Mouse (Mus musculus) midbrain, embryonic 11.5 days (tissue): ENCODE results near the gene Tbc1d7. TPM values are rescaled to one million over a fixed set of nuclear protein-coding genes. Genes with fewer than 3 reads are reported as not detected.

Experiments
- ATAC-seq: fragments of 200-750 bp; cut with Nextera tagmentation; 2 replicates; pipeline ENCODE4 v1.8.0; 2017; ENCODE audit warnings: moderate TSS enrichment, moderate library complexity; ENCODE audit not compliant: low FRiP score
- DNase-seq: peaks from one replicate; pipeline ENCODE4 v3.0.0; 2015; ENCODE audit warnings: low spot score; ENCODE audit errors: missing footprints
- H3K27ac ChIP-seq: fragments of 300-500 bp; sonication (generic); 2 replicates; pipeline ENCODE4 v1.5.1; 2014; ENCODE audit warnings: low read depth, low read length
- H3K27me3 ChIP-seq: fragments of 300-500 bp; sonication (generic); 2 replicates; pipeline ENCODE4 v1.6.1; 2014; ENCODE audit warnings: mild to moderate bottlenecking, low read length, moderate library complexity, mixed read lengths; ENCODE audit not compliant: control insufficient read depth, insufficient read depth
- H3K36me3 ChIP-seq: fragments of 300-500 bp; sonication (generic); 2 replicates; pipeline ENCODE4 v1.6.1; 2014; ENCODE audit warnings: mild to moderate bottlenecking, low read length, moderate library complexity, mixed read lengths; ENCODE audit not compliant: control insufficient read depth, insufficient read depth
- H3K4me1 ChIP-seq: fragments of 300-500 bp; sonication (generic); 2 replicates; pipeline ENCODE4 v1.6.1; 2014; ENCODE audit warnings: low read length; ENCODE audit not compliant: control insufficient read depth, insufficient read depth
- H3K4me2 ChIP-seq: fragments of 300-500 bp; sonication (generic); 2 replicates; pipeline ENCODE4 v1.6.1; 2014; ENCODE audit warnings: mild to moderate bottlenecking, moderate library complexity
- H3K4me3 ChIP-seq: fragments of 300-500 bp; sonication (generic); 2 replicates; pipeline ENCODE4 v1.5.1; 2014; ENCODE audit warnings: low read depth, low read length
- H3K9ac ChIP-seq: fragments of 300-500 bp; sonication (generic); 2 replicates; pipeline ENCODE4 v1.6.1; 2014; ENCODE audit warnings: low read length
- H3K9me3 ChIP-seq: fragments of 300-500 bp; sonication (generic); 2 replicates; pipeline ENCODE4 v1.6.1; 2016; ENCODE audit warnings: low read length; ENCODE audit not compliant: control insufficient read depth
- WGBS: fragments of 180-500 bp; shearing (Covaris S2); extraction: QIAGEN DNeasy Blood & Tissue Kit; methylation state at CpG from one replicate; pipeline ENCODE4 v1.1.7; 2014; 5-methylcytosine and 5-hydroxymethylcytosine counted together
- polyA plus RNA-seq: library from polyadenylated mRNA; unstranded; fragments of >200 nt; fragmentation: Nextera tagmentation; extraction: Ambion mirVana; gene quantifications from 2 replicates; pipeline ENCODE4 v1.2.1, GENCODE M21; 2014

Tbc1d7 gene
- polyA plus RNA-seq, 1 experiment from 2014 or later: 71.5 TPM

DNA sequence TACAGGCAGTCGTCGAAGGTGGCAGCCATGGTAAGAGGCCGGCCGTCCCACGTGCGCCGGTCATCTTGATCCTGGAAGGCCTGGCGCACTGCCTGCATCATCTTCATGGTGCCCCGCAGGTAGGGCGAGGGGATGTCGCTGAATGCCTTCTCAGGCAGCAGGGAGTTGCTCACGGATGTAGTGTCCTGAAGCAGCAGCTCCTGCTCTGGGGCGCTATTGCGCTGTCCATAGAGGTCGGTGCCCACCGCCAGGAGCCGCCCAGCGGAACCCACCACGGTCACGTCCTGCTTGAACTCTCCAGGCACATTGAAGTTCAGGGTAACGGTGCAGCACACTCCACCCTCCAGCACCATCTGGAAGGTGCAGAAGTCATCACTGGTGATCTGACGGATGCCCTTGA is 29.2 kb upstream of the Tbc1d7 start:
- Histone ChIP-seq H3K27me3 (no peaks in the 10 kb centered on the region), H3K27ac (no peak overlapping the region), H3K4me3 (no peak overlapping the region), H3K36me3 (no peaks in the 10 kb centered on the region), H3K9ac (no peak overlapping the region), H3K9me3 (no peaks in the 10 kb centered on the region), H3K4me2 (no peak overlapping the region), H3K4me1 (no peaks in the 10 kb centered on the region)
- no peak for DNase-seq
- 77% methylated on average over 22 of the region's 22 CpGs for WGBS
- no peak for ATAC-seq

DNA sequence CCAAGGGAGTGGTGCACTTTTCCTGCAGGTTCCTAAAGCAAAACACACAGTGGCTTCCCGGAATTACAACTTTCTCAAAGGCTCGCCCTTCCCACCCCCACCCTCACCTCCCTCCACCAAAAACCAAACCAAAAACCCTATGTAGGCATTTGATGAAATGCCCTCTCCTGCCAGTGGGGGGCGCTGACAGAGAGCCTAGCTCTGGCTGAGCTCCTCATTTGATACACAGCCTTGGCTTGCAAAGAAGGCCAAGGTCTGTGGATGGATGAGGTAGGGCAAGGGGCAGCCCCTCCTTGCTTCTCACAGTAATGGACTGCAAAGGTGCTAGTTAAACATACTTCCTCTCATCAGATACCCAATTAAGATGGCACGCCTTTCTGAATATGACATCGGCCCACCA is 28.4 kb upstream of the Tbc1d7 start:
- DNase-seq: no peak
- 73% methylated on average over 5 of the region's 5 CpGs for WGBS
- ATAC-seq: no peak
- Histone ChIP-seq H3K9me3 (no peaks in the 10 kb centered on the region), H3K4me2 (no peak overlapping the region), H3K4me3 (no peak overlapping the region), H3K4me1 (no peaks in the 10 kb centered on the region), H3K27ac (no peak overlapping the region), H3K9ac (no peak overlapping the region), H3K36me3 (no peaks in the 10 kb centered on the region), H3K27me3 (no peaks in the 10 kb centered on the region)

DNA sequence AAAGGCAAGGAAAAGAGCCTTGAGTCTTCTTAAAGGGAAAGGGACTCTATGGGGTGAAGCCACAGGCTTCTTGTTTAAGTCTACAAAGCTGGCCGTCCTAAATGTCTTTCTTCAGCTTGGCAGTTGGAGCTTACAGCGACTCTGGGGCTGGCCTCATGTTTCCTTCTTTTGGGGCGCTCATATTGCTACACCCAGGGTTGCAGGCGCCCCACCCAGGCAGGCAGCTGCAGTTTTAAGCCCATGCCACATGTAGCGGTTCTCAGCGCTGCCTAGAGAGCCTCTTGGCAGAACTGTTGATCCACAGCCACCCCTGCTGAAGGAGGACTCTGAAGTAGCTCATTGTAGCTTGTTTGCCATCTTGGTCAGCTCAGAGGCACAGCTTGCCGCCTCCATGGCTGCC is 28.0 kb upstream of the Tbc1d7 start:
- Histone ChIP-seq H3K9ac (no peak overlapping the region), H3K36me3 (no peaks in the 10 kb centered on the region), H3K4me3 (no peak overlapping the region), H3K9me3 (no peaks in the 10 kb centered on the region), H3K27ac (no peak overlapping the region), H3K4me1 (no peaks in the 10 kb centered on the region), H3K4me2 (no peak overlapping the region), H3K27me3 (no peaks in the 10 kb centered on the region)
- no peak for DNase-seq
- ATAC-seq: no peak
- 89% methylated on average over 7 of the region's 7 CpGs for WGBS

DNA sequence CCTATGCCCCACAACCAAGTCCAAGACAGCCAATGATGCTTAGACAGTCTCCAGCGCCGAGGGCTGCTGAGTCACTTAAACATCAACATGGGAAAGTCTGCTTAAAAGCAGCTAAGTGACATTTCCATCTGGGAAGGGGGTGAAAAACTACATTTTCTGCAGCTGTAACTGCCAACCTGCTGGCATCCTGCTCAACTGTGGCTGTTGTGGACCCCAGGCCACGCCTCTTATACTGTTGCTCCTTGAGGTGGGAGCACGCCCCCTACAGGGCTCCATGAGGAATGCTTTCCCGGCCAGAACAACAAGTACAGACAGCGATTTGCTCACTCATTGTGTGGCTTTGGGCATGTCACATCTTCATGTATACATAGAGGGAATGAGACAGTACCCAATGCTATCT is 25.9 kb upstream of the Tbc1d7 start:
- no peak for ATAC-seq
- no peaks in the 10 kb centered on the region for H3K9me3 ChIP-seq
- no peak for DNase-seq
- H3K4me3 ChIP-seq: no peak overlapping the region
- no peaks in the 10 kb centered on the region for H3K4me1 ChIP-seq
- H3K27ac ChIP-seq: no peak overlapping the region
- no peaks in the 10 kb centered on the region for H3K36me3 ChIP-seq
- WGBS: 57% methylated on average over 6 of the region's 6 CpGs
- H3K27me3 ChIP-seq: no peaks in the 10 kb centered on the region
- no peak overlapping the region for H3K4me2 ChIP-seq
- H3K9ac ChIP-seq: no peak overlapping the region

DNA sequence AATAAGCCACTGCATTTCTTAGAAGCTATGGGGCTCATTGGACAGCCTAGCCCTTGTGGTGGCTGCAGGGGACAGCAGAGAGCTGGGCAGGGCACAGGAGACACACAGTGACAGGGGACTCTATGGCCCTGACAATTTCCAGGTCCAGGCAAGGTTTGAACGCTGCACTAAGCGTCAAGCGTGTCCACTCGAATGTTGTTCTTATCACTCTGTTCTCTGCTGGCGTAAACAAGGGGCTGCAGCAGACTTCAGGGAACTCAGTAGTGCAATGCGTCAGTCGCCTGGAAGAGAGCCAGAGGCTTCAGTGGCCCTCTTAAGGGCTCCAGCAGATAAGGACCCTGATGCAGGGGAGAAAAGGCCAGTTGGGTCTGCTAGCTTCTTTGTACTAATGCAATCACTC is 24.7 kb upstream of the Tbc1d7 start:
- no peaks in the 10 kb centered on the region for H3K4me1 ChIP-seq
- no peak overlapping the region for H3K27ac ChIP-seq
- no peak overlapping the region for H3K4me3 ChIP-seq
- no peak overlapping the region for H3K9ac ChIP-seq
- no peak for DNase-seq
- ATAC-seq: no peak
- WGBS: 79% methylated on average over 7 of the region's 7 CpGs
- no peaks in the 10 kb centered on the region for H3K27me3 ChIP-seq
- H3K9me3 ChIP-seq: no peaks in the 10 kb centered on the region
- no peaks in the 10 kb centered on the region for H3K36me3 ChIP-seq
- H3K4me2 ChIP-seq: no peak overlapping the region

DNA sequence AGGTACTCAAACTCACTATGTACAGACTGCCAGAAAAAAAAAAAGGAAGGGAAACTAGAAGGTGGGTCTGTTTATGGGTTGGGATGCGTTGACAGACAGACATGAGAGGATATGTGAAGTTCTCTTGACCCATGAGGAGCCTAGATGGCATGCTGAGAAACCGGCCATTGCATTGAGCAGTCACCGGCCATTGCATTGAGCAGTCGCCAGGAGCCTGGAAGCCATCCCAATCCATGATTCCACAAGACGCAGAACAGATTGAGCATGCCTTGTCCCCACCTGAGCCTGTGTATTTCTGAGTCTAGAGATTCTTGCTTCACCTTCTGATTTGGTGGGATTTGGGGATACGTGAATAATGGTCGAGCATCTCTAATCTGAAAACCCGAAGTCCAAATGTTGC is 22.6 kb upstream of the Tbc1d7 start:
- Histone ChIP-seq H3K4me1 (no peaks in the 10 kb centered on the region), H3K36me3 (no peaks in the 10 kb centered on the region), H3K4me3 (no peak overlapping the region), H3K9ac (no peak overlapping the region), H3K9me3 (no peaks in the 10 kb centered on the region), H3K27ac (no peak overlapping the region), H3K27me3 (no peaks in the 10 kb centered on the region), H3K4me2 (no peak overlapping the region)
- ATAC-seq: no peak
- DNase-seq: no peak
- WGBS: 93% methylated on average over 8 of the region's 8 CpGs

DNA sequence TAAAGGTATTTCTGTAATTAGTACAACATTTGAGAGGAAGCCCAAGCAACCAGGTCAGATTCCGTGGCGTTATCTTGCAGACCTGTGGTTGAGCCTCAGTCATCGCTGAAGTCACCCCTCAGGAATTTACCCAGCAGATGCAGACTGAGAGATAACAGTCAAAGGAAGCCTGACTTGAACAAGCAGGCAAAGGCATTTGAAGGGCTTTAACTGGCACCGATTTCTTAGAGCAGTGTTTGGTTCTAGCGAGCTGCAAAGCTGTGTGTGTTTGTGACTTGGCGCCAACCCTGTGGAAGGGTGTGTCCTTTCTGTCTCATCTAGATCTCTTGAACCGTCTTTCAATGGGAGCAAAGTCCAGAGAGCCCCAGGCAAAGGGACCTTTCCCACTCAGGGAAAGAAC is 22.0 kb upstream of the Tbc1d7 start:
- no peaks in the 10 kb centered on the region for H3K27me3 ChIP-seq
- DNase-seq (no peak), ATAC-seq (no peak)
- WGBS: 76% methylated on average over 7 of the region's 7 CpGs
- H3K36me3 ChIP-seq: no peaks in the 10 kb centered on the region
- H3K9me3 ChIP-seq: no peaks in the 10 kb centered on the region
- H3K4me2 ChIP-seq: no peak overlapping the region
- no peaks in the 10 kb centered on the region for H3K4me1 ChIP-seq
- H3K27ac ChIP-seq: no peak overlapping the region
- no peak overlapping the region for H3K9ac ChIP-seq
- H3K4me3 ChIP-seq: no peak overlapping the region

DNA sequence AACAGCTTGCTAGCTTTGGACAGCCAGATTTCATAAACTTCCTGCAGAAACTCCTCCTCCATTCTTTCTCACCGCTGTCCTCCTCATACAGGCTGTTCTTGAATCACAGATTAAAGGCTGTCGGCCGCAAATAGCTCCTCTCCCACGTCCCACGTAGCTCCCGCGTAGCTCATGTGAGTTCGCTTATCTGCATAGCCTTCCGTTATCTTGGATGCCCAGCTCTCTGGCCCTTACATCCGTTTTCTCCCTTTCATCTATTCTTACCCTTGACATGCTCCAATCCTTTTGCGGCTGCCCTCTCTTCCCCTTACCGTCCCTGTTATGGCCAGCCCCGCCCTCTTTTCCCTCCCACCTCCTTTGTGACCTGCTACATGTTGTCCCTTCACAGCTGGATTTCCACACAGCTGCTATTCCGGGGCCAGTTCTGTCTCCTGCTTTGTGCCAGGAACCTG is 20.5 kb upstream of the Tbc1d7 start:
- DNase-seq: peak; percentile 89
- no peaks in the 10 kb centered on the region for H3K36me3 ChIP-seq
- H3K9me3 ChIP-seq: no peaks in the 10 kb centered on the region
- peak overlapping the region; percentile 34; the same call in 1 of the 2 replicates for H3K9ac ChIP-seq
- ATAC-seq: no peak
- no peak overlapping the region for H3K27ac ChIP-seq
- H3K27me3 ChIP-seq: no peaks in the 10 kb centered on the region
- H3K4me2 ChIP-seq: peak overlapping the region; percentile 24
- H3K4me1 ChIP-seq: no peaks in the 10 kb centered on the region
- 15% methylated on average over 14 of the region's 14 CpGs for WGBS
- no peak overlapping the region for H3K4me3 ChIP-seq

DNA sequence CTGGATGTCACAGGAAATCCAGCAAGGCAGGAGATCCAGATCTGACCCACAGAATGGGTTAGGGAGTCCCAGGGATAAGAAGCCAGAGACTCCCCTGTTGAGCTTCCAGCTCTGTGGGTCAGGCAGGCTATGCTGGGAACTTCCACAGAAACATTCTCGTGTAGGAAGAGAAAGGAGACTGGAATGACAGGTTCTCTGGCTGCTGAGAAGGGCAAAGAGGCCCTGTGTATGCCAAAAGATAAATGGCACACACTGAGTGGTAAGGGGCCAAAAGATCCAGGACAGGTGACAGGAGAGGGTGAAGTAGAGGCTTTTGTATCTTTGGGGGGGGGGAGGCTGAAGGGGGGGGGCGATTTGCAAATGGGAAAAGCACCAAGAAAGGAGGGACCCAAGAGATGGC is 20.0 kb upstream of the Tbc1d7 start:
- Histone ChIP-seq H3K36me3 (no peaks in the 10 kb centered on the region), H3K27ac (no peak overlapping the region), H3K27me3 (no peaks in the 10 kb centered on the region), H3K9me3 (no peaks in the 10 kb centered on the region), H3K9ac (no peak overlapping the region), H3K4me2 (no peak overlapping the region), H3K4me3 (no peak overlapping the region), H3K4me1 (no peaks in the 10 kb centered on the region)
- ATAC-seq (no peak), DNase-seq (no peak)
- WGBS: 50% methylated on average over 1 of the region's 2 CpGs

DNA sequence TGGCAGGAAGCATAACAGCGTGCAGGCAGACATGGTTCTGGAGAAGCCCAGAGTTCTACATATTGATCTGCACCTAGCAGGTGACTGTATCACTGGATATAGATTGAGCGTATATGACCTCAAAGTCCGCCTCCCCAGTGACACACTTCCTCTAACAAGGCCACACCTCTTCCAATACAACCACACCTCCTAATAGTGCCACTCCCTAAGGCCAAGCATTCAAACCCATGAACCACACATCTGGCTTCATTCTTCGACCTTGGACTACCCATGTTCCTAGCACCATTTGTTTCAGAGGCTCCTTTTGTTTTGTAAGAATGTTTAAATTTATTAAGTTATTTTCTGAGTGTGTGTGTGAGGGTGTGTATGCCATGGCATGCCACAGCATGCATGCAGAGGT is 16.4 kb upstream of the Tbc1d7 start:
- DNase-seq (no peak), ATAC-seq (no peak)
- Histone ChIP-seq H3K4me2 (no peak overlapping the region), H3K4me1 (no peaks in the 10 kb centered on the region), H3K9ac (no peak overlapping the region), H3K36me3 (no peaks in the 10 kb centered on the region), H3K4me3 (no peak overlapping the region), H3K27me3 (no peaks in the 10 kb centered on the region), H3K27ac (no peak overlapping the region), H3K9me3 (no peaks in the 10 kb centered on the region)
- WGBS: 94% methylated on average over 4 of the region's 4 CpGs
